Mouse (Mus musculus) embryo, embryonic 11 days (tissue): Measurements from ENCODE around the gene Bcar1.

Source experiments
- DNase-seq: peaks from one replicate; pipeline ENCODE4 v3.0.0-alpha.2; 2015

Bcar1 gene

DNA sequence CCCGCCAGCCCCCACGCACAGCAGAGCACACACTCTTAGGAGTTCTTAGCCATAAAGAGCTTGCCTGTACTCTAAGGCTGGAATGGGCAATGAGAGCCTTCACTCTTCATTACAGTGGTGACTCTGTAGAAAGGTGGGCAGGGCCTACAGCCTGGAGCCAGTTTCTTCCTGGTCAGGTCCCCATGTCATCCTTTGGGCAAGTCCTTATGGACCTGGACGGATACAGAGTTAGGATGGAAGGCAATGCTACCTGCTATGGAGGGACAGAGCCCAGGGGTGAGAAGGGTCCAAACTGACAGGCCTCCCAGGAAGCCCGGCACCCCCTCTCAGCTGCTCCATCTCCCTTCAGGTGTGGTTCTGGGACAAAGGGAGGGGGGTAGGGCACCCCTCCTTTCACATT lies 7.8 kb downstream of the Bcar1 start:
- no peak for DNase-seq

- no peak for DNase-seq
These were observed 8.3 kb downstream of the Bcar1 start for GRCm38 (mm10) chr8:111735335-111735761.

- no peak for DNase-seq
These were observed 9.2 kb downstream of the Bcar1 start for GRCm38 (mm10) chr8:111734244-111734960.

GRCm38 (mm10) chr8:111733581-111734243 lies 9.9 kb downstream of the Bcar1 start:
- peak; percentile 78 for DNase-seq

- DNase-seq, result no peak
These were observed 11.1 kb downstream of the Bcar1 start for GRCm38 (mm10) chr8:111732406-111733085.

GRCm38 (mm10) chr8:111732004-111732403 lies 11.6 kb downstream of the Bcar1 start:
- DNase-seq, result peak; percentile 99

- DNase-seq, result no peak
These were observed 12.2 kb downstream of the Bcar1 start for GRCm38 (mm10) chr8:111731231-111731977.

GRCm38 (mm10) chr8:111729233-111730170 lies 14.1 kb downstream of the Bcar1 start:
- DNase-seq, result no peak

GRCm38 (mm10) chr8:111728481-111728880 lies 15.1 kb downstream of the Bcar1 start:
- DNase-seq, result no peak

- DNase-seq, result no peak
These were observed 16.1 kb downstream of the Bcar1 start for GRCm38 (mm10) chr8:111727553-111727952.

- no peak for DNase-seq
These were observed 17.3 kb downstream of the Bcar1 start for GRCm38 (mm10) chr8:111726102-111726900.

DNA sequence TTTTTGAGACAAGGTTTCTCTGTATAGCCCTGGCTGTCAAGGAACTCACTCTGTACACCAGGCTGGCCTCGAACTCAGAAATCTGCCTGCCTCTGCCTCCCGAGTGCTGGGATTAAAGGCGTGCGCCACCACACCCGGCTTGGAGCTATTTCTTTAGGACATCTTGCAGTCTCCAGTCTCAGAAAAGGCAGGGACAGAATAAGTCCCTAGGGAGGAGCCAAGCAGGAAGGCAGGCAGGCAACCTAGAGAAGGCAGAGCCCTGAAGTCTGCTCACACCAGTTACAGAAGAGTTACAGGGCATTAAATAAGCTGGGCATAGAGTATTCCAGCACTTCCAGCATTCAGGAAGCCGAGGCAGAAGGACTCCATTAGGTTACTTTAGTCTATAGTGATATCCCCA lies 18.3 kb downstream of the Bcar1 start:
- DNase-seq, result no peak

DNA sequence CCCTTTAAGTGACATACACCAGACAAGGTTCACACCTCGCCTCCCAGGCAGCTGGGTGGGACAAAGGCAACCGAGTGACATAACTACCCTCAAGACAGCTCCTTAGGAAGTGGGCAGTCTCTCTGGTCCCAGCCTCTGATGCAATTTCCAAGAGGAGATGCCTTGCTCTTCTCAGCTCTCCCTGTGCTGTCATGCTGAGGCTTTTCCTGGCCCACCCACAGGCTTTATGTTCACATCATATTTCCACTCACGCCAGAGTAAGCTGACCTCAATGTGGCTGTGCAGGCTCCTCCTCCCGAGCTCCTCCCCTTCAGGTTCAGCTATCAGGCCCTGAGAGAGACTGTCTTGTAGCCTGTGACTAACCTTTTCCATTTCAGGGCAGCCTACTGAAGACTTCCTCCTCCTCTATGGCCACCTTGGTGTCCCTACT lies 23.5 kb downstream of the Bcar1 start:
- DNase-seq, result no peak

- no peak for DNase-seq
These were observed 24.7 kb downstream of the Bcar1 start for GRCm38 (mm10) chr8:111718937-111719336.

- no peak for DNase-seq
These were observed 25.7 kb downstream of the Bcar1 start for GRCm38 (mm10) chr8:111717866-111718265.

DNA sequence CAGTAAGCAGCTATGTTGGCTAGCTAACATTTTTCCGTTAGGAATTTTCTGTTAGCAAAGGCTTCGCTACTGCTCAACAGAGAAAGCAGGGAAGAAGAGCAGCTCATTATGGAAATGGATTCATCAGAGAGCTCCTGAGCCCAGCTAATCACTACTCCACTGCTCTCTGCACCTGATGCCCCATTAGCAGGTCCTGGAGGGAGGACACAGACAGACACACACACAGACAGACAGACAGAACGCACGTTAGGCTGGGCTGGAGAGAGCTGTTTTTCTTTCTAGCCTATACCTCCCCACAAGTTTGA lies 26.2 kb downstream of the Bcar1 start:
- DNase-seq, result no peak

GRCm38 (mm10) chr8:111716603-111717487 lies 26.8 kb downstream of the Bcar1 start:
- DNase-seq, result peak; percentile 31

DNA sequence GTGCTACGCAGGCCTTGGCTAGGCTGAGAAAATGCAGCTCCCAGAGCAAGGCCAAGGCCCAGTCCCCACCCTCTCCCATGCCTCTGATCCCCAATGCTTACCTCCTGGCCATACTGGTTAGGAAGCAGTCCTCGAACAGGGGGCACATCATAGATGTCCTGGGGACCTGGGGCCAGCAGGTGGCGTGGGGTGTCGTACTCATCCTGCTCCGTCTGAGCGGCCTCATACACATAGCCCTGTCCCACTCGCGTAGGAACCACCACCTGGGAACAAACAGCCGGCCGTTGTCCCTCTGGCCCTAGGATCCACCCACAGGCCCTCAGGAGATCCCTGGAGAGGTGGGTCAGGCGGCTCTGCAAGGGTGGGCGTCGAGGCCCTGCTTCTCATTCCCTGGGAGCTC lies 28.1 kb downstream of the Bcar1 start:
- no peak for DNase-seq

GRCm38 (mm10) chr8:111714295-111714694 lies 29.3 kb downstream of the Bcar1 start:
- no peak for DNase-seq

DNA sequence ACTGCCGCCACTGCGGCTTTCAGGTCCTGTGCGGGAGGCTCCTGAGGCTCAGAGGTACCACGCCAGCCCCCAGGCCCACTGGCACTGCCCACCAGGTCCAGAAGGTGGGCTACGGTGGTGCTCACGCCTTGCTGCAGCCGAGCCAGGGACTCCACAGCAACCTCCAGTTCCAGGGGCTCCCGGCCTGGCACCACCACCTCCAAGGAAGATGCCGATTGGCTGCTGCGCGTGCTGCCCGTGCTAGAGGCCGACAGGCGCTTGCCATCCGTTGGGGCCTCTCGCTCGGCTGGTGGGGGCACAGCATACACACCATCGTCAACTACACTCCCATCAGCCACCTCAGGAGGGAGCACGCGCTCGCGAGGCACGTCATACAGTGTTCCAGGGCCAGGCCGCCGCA lies 29.8 kb downstream of the Bcar1 start:
- no peak for DNase-seq
